Mouse (Mus musculus): ENCODE data around the gene Gm10570. TPM values are rescaled to one million over a fixed set of nuclear protein-coding genes. Genes with fewer than 3 reads are reported as not detected.

The Gm10570 gene
- not detected in 2 replicates for polyA plus RNA-seq (2014; fragmentation: Nextera tagmentation; extraction: Ambion mirVana)

GRCm38 (mm10) chr4:130308231-130309081 is at the start of gene Gm10570, which contains the start of gene Fabp3:
Gene Gm10570 (minus strand): TSS chr4:130308674.
Gene Fabp3 (plus strand): TSS chr4:130308595.
- Histone ChIP-seq H3K9ac (ENCODE audit: low read length) (peak within 1 kb of the TSS; percentile 48), H3K4me2 (ENCODE audit: low read depth, low read length, severe bottlenecking) (peak within 1 kb of the TSS; percentile 91), H3K4me1 (replicated peaks; ENCODE audit: control insufficient read depth, insufficient read depth, low read length) (peaks cover 6% of the 10 kb centered on the region; the same call in 1 of the 2 replicates), H3K9me3 (ENCODE audit: control insufficient read depth, low read length) (no peaks in the 10 kb centered on the region), H3K4me3 (ENCODE audit: low read depth, low read length) (peak within 1 kb of the TSS; percentile 31), H3K27me3 (ENCODE audit: control insufficient read depth, insufficient read depth, low read length) (peaks cover 28% of the 10 kb centered on the region), H3K36me3 (ENCODE audit: control insufficient read depth, insufficient read depth, low read length) (no peaks in the 10 kb centered on the region), H3K27ac (ENCODE audit: low read depth, low read length) (no peak within 1 kb of the TSS)
- WGBS = under 1% methylated on average over 52 of the region's 52 CpGs
- peak; percentile 79 for DNase-seq (ENCODE audit: low spot score)
- peak; percentile 68 for ATAC-seq (replicated peaks; ENCODE audit: low FRiP score)

GRCm38 (mm10) chr4:130357946-130358345 is 49.5 kb upstream of the Gm10570 start:
- Histone ChIP-seq H3K36me3 (ENCODE audit: control insufficient read depth, insufficient read depth, low read length) (no peaks in the 10 kb centered on the region; the same call in 1 of the 2 replicates), H3K4me2 (ENCODE audit: low read depth, low read length, severe bottlenecking) (no peak overlapping the region), H3K4me1 (replicated peaks; ENCODE audit: control insufficient read depth, insufficient read depth, low read length) (peaks cover 2% of the 10 kb centered on the region), H3K27me3 (ENCODE audit: control insufficient read depth, insufficient read depth, low read length) (no peaks in the 10 kb centered on the region), H3K9ac (ENCODE audit: low read length) (no peak overlapping the region), H3K4me3 (ENCODE audit: low read depth, low read length) (no peak overlapping the region), H3K27ac (ENCODE audit: low read depth, low read length) (no peak overlapping the region), H3K9me3 (ENCODE audit: control insufficient read depth, low read length) (no peaks in the 10 kb centered on the region)
- no peak for DNase-seq (ENCODE audit: low spot score)
- ATAC-seq (replicated peaks; ENCODE audit: low FRiP score) = no peak

GRCm38 (mm10) chr4:130352588-130352987 is 44.1 kb upstream of the Gm10570 start:
- Histone ChIP-seq H3K4me2 (ENCODE audit: low read depth, low read length, severe bottlenecking) (no peak overlapping the region), H3K9me3 (ENCODE audit: control insufficient read depth, low read length) (no peaks in the 10 kb centered on the region), H3K27ac (ENCODE audit: low read depth, low read length) (no peak overlapping the region), H3K36me3 (ENCODE audit: control insufficient read depth, insufficient read depth, low read length) (peaks cover 7% of the 10 kb centered on the region; the same call in 1 of the 2 replicates), H3K27me3 (ENCODE audit: control insufficient read depth, insufficient read depth, low read length) (no peaks in the 10 kb centered on the region), H3K9ac (ENCODE audit: low read length) (no peak overlapping the region), H3K4me3 (ENCODE audit: low read depth, low read length) (no peak overlapping the region), H3K4me1 (replicated peaks; ENCODE audit: control insufficient read depth, insufficient read depth, low read length) (no peaks in the 10 kb centered on the region)
- WGBS = 91% methylated on average over 7 of the region's 7 CpGs
- DNase-seq (ENCODE audit: low spot score) = no peak
- no peak for ATAC-seq (replicated peaks; ENCODE audit: low FRiP score)

- H3K27ac ChIP-seq (ENCODE audit: low read depth, low read length) = no peak overlapping the region
- H3K4me2 ChIP-seq (ENCODE audit: low read depth, low read length, severe bottlenecking) = no peak overlapping the region
- H3K36me3 ChIP-seq (ENCODE audit: control insufficient read depth, insufficient read depth, low read length) = peaks cover 7% of the 10 kb centered on the region; the same call in 1 of the 2 replicates
These were observed 42.4 kb upstream of the Gm10570 start for GRCm38 (mm10) chr4:130350690-130351422.

GRCm38 (mm10) chr4:130349666-130350065 is 41.2 kb upstream of the Gm10570 start:
- Histone ChIP-seq H3K9ac (ENCODE audit: low read length) (no peak overlapping the region), H3K27ac (ENCODE audit: low read depth, low read length) (no peak overlapping the region), H3K9me3 (ENCODE audit: control insufficient read depth, low read length) (no peaks in the 10 kb centered on the region), H3K27me3 (ENCODE audit: control insufficient read depth, insufficient read depth, low read length) (no peaks in the 10 kb centered on the region), H3K4me2 (ENCODE audit: low read depth, low read length, severe bottlenecking) (no peak overlapping the region), H3K36me3 (ENCODE audit: control insufficient read depth, insufficient read depth, low read length) (peaks cover 7% of the 10 kb centered on the region; the same call in 1 of the 2 replicates), H3K4me3 (ENCODE audit: low read depth, low read length) (no peak overlapping the region), H3K4me1 (replicated peaks; ENCODE audit: control insufficient read depth, insufficient read depth, low read length) (no peaks in the 10 kb centered on the region)
- no peak for ATAC-seq (replicated peaks; ENCODE audit: low FRiP score)
- 95% methylated on average over 6 of the region's 6 CpGs for WGBS
- no peak for DNase-seq (ENCODE audit: low spot score)

More at GRCm38 (mm10) chr4:130350690-130351422, 42.4 kb upstream of the Gm10570 start:
- no peaks in the 10 kb centered on the region for H3K27me3 ChIP-seq (ENCODE audit: control insufficient read depth, insufficient read depth, low read length)
- H3K4me1 ChIP-seq (replicated peaks; ENCODE audit: control insufficient read depth, insufficient read depth, low read length) = no peaks in the 10 kb centered on the region
- no peaks in the 10 kb centered on the region for H3K9me3 ChIP-seq (ENCODE audit: control insufficient read depth, low read length)
- 89% methylated on average over 16 of the region's 16 CpGs for WGBS
- DNase-seq (ENCODE audit: low spot score) (no peak), ATAC-seq (replicated peaks; ENCODE audit: low FRiP score) (no peak)
- no peak overlapping the region for H3K4me3 ChIP-seq (ENCODE audit: low read depth, low read length)
- H3K9ac ChIP-seq (ENCODE audit: low read length) = no peak overlapping the region

- DNase-seq (ENCODE audit: low spot score) (peak; percentile 71), ATAC-seq (replicated peaks; ENCODE audit: low FRiP score) (no peak)
- Histone ChIP-seq H3K27ac (ENCODE audit: low read depth, low read length) (no peak overlapping the region), H3K9ac (ENCODE audit: low read length) (no peak overlapping the region), H3K4me1 (replicated peaks; ENCODE audit: control insufficient read depth, insufficient read depth, low read length) (no peaks in the 10 kb centered on the region), H3K36me3 (ENCODE audit: control insufficient read depth, insufficient read depth, low read length) (no peaks in the 10 kb centered on the region; the same call in 1 of the 2 replicates), H3K4me3 (ENCODE audit: low read depth, low read length) (no peak overlapping the region), H3K9me3 (ENCODE audit: control insufficient read depth, low read length) (no peaks in the 10 kb centered on the region), H3K27me3 (ENCODE audit: control insufficient read depth, insufficient read depth, low read length) (no peaks in the 10 kb centered on the region), H3K4me2 (ENCODE audit: low read depth, low read length, severe bottlenecking) (no peak overlapping the region)
- 33% methylated on average over 4 of the region's 4 CpGs for WGBS
These were observed 33.2 kb upstream of the Gm10570 start for GRCm38 (mm10) chr4:130341691-130342090.

- H3K4me2 ChIP-seq (ENCODE audit: low read depth, low read length, severe bottlenecking) = no peak overlapping the region
- no peaks in the 10 kb centered on the region; the same call in 1 of the 2 replicates for H3K36me3 ChIP-seq (ENCODE audit: control insufficient read depth, insufficient read depth, low read length)
- H3K27me3 ChIP-seq (ENCODE audit: control insufficient read depth, insufficient read depth, low read length) = no peaks in the 10 kb centered on the region
- no peak overlapping the region for H3K27ac ChIP-seq (ENCODE audit: low read depth, low read length)
- ATAC-seq (replicated peaks; ENCODE audit: low FRiP score) (no peak), DNase-seq (ENCODE audit: low spot score) (no peak)
- H3K9ac ChIP-seq (ENCODE audit: low read length) = no peak overlapping the region
- H3K4me1 ChIP-seq (replicated peaks; ENCODE audit: control insufficient read depth, insufficient read depth, low read length) = no peaks in the 10 kb centered on the region
- no peak overlapping the region for H3K4me3 ChIP-seq (ENCODE audit: low read depth, low read length)
- 91% methylated on average over 5 of the region's 5 CpGs for WGBS
- H3K9me3 ChIP-seq (ENCODE audit: control insufficient read depth, low read length) = no peaks in the 10 kb centered on the region
These were observed 27.4 kb upstream of the Gm10570 start for GRCm38 (mm10) chr4:130335867-130336266.

- no peak for ATAC-seq (replicated peaks; ENCODE audit: low FRiP score)
- Histone ChIP-seq H3K4me2 (ENCODE audit: low read depth, low read length, severe bottlenecking) (no peak overlapping the region), H3K4me1 (replicated peaks; ENCODE audit: control insufficient read depth, insufficient read depth, low read length) (no peaks in the 10 kb centered on the region), H3K4me3 (ENCODE audit: low read depth, low read length) (no peak overlapping the region), H3K9ac (ENCODE audit: low read length) (no peak overlapping the region), H3K27me3 (ENCODE audit: control insufficient read depth, insufficient read depth, low read length) (no peaks in the 10 kb centered on the region), H3K36me3 (ENCODE audit: control insufficient read depth, insufficient read depth, low read length) (peaks cover 4% of the 10 kb centered on the region), H3K9me3 (ENCODE audit: control insufficient read depth, low read length) (no peaks in the 10 kb centered on the region), H3K27ac (ENCODE audit: low read depth, low read length) (no peak overlapping the region)
- no peak for DNase-seq (ENCODE audit: low spot score)
- 88% methylated on average over 9 of the region's 9 CpGs for WGBS
These were observed 18.9 kb upstream of the Gm10570 start for GRCm38 (mm10) chr4:130327366-130327765.
